Mouse (Mus musculus) stomach, postnatal 0 days (tissue): ENCODE data around the gene Atxn7l1. TPM values are rescaled to one million over a fixed set of nuclear protein-coding genes. Genes with fewer than 3 reads are reported as not detected.

ENCODE experiments used
- ATAC-seq: fragments of 200-750 bp; cut with Nextera tagmentation; 2 replicates; pipeline ENCODE4 v1.8.0; 2017; ENCODE audit not compliant: low FRiP score, low TSS enrichment
- DNase-seq: peaks from one replicate; pipeline ENCODE4 v3.0.0-alpha.2; 2016; ENCODE audit warnings: low spot score
- H3K27ac ChIP-seq: fragments of 300-500 bp; sonication (generic); replicated peaks from 2 replicates; pipeline ENCODE4 v1.5.1; 2014; ENCODE audit warnings: mild to moderate bottlenecking, control low read depth
- H3K27me3 ChIP-seq: fragments of 300-500 bp; sonication (generic); 2 replicates; pipeline ENCODE4 v1.6.1; 2014; ENCODE audit warnings: low read length; ENCODE audit not compliant: control insufficient read depth, insufficient read depth
- H3K36me3 ChIP-seq: fragments of 300-500 bp; sonication (generic); 2 replicates; pipeline ENCODE4 v1.6.1; 2014; ENCODE audit warnings: low read length, mixed read lengths; ENCODE audit not compliant: control insufficient read depth, insufficient read depth
- H3K4me1 ChIP-seq: fragments of 300-500 bp; sonication (generic); replicated peaks from 2 replicates; pipeline ENCODE4 v1.6.1; 2014; ENCODE audit warnings: antibody characterized with exemption; ENCODE audit not compliant: control insufficient read depth, insufficient read depth
- H3K4me2 ChIP-seq: fragments of 300-500 bp; sonication (generic); replicated peaks from 2 replicates; pipeline ENCODE4 v1.6.1; 2014; ENCODE audit warnings: low read depth, mild to moderate bottlenecking, control low read depth, moderate library complexity
- H3K4me3 ChIP-seq: fragments of 300-500 bp; sonication (generic); 2 replicates; pipeline ENCODE4 v1.5.1; 2014; ENCODE audit warnings: low read depth, low read length, control low read depth
- H3K9ac ChIP-seq: fragments of 300-500 bp; sonication (generic); 2 replicates; pipeline ENCODE4 v1.6.1; 2014; ENCODE audit warnings: mild to moderate bottlenecking, low read length, control low read depth, mixed read lengths
- H3K9me3 ChIP-seq: fragments of 300-500 bp; sonication (generic); 2 replicates; pipeline ENCODE4 v1.6.1; 2016; ENCODE audit warnings: low read length; ENCODE audit not compliant: control insufficient read depth
- CTCF ChIP-seq: IDR thresholded peaks from 2 replicates; pipeline ENCODE4 v1.5.1; 2016; ENCODE audit warnings: antibody characterized with exemption, low read depth, mild to moderate bottlenecking, moderate library complexity
- EP300 ChIP-seq: optimal IDR thresholded peaks from 2 replicates; pipeline ENCODE3; 2016; ENCODE audit warnings: antibody characterized with exemption
- WGBS: fragments of 180-500 bp; shearing (Covaris S2); extraction: QIAGEN DNeasy Blood & Tissue Kit; methylation state at CpG from one replicate; pipeline ENCODE4 v1.1.7; 2014; 5-methylcytosine and 5-hydroxymethylcytosine counted together
- polyA plus RNA-seq: library from polyadenylated mRNA; unstranded; fragments of >200 nt; fragmentation: Nextera tagmentation; extraction: Ambion mirVana; gene quantifications from 2 replicates; pipeline ENCODE4 v1.2.1, GENCODE M21; 2015

The Atxn7l1 gene
- polyA plus RNA-seq, 1 experiment from 2014 or later, result 4.7 TPM

- Histone ChIP-seq H3K4me2 (no peak overlapping the region), H3K4me1 (0 out of 2 replicates have a peak, but pooled peaks cover 3% of the 10 kb centered on the region), H3K27me3 (no peaks in the 10 kb centered on the region), H3K9me3 (no peaks in the 10 kb centered on the region), H3K27ac (no peak overlapping the region), H3K4me3 (no peak overlapping the region), H3K9ac (no peak overlapping the region), H3K36me3 (no peaks in the 10 kb centered on the region)
- WGBS, result 58% methylated on average over 9 of the region's 9 CpGs
- ATAC-seq, result 0 out of 2 replicates have a peak, but pooled peaks have one; percentile 28
- TF ChIP-seq EP300 (no peak), CTCF (no peak)
- peak; percentile 25 for DNase-seq
Measured at GRCm38 (mm10) chr12:33285933-33286649, 138.6 kb downstream of the Atxn7l1 start.

GRCm38 (mm10) chr12:33287686-33288085, 140.2 kb downstream of the Atxn7l1 start:
- H3K4me2 ChIP-seq, result no peak overlapping the region
- H3K27me3 ChIP-seq, result no peaks in the 10 kb centered on the region
- WGBS, result 43% methylated on average over 3 of the region's 3 CpGs
- no peaks in the 10 kb centered on the region for H3K9me3 ChIP-seq
- DNase-seq (no peak), ATAC-seq (no peak)
- no peaks in the 10 kb centered on the region for H3K36me3 ChIP-seq
- H3K27ac ChIP-seq, result no peak overlapping the region
- no peak overlapping the region for H3K4me3 ChIP-seq
- H3K9ac ChIP-seq, result no peak overlapping the region
- H3K4me1 ChIP-seq, result 0 out of 2 replicates have a peak, but pooled peaks cover 3% of the 10 kb centered on the region
- no peak for TF ChIP-seq CTCF
- TF ChIP-seq EP300, result no peak

GRCm38 (mm10) chr12:33288746-33289145, 141.3 kb downstream of the Atxn7l1 start:
- no peaks in the 10 kb centered on the region for H3K9me3 ChIP-seq
- 0 out of 2 replicates have a peak, but pooled peaks cover 3% of the 10 kb centered on the region for H3K4me1 ChIP-seq
- TF ChIP-seq CTCF, result no peak
- WGBS, result 49% methylated on average over 2 of the region's 2 CpGs
- H3K4me2 ChIP-seq, result no peak overlapping the region
- no peak overlapping the region for H3K27ac ChIP-seq
- H3K9ac ChIP-seq, result no peak overlapping the region
- ATAC-seq (no peak), DNase-seq (no peak)
- H3K4me3 ChIP-seq, result no peak overlapping the region
- no peaks in the 10 kb centered on the region for H3K36me3 ChIP-seq
- H3K27me3 ChIP-seq, result no peaks in the 10 kb centered on the region

DNA sequence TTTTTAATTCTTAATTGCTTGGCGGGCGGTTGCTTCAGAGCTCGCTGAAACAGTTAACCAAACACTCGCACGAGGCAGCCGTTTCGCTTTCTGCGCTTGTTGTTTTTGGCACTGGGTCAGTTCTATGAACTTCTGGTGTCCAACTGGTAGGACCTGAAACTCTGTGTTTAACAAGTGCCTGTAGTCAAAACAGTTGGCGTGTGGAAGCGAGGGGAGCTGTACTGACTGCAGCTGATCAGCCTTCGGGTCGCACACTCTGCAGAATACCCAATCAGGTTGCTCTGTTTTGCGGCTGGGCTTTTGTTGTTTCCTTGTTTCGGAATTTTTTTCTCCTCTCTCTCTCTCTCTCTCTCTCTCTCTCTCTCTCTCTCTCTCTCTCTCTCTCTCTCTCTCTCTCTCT, 154.6 kb downstream of the Atxn7l1 start:
- TF ChIP-seq CTCF, result peak; percentile 15; the same call in 1 of the 2 replicates
- no peak for TF ChIP-seq EP300
- H3K36me3 ChIP-seq, result no peaks in the 10 kb centered on the region
- H3K4me1 ChIP-seq, result no peaks in the 10 kb centered on the region
- WGBS, result under 1% methylated on average over 14 of the region's 14 CpGs
- peak overlapping the region; percentile 82 for H3K4me2 ChIP-seq
- ATAC-seq (peak; percentile 89), DNase-seq (peak; percentile 78)
- H3K4me3 ChIP-seq, result peak overlapping the region; percentile 56
- H3K27me3 ChIP-seq, result no peaks in the 10 kb centered on the region
- no peak overlapping the region for H3K27ac ChIP-seq
- peak overlapping the region; percentile 65; the same call in 1 of the 2 replicates for H3K9ac ChIP-seq
- no peaks in the 10 kb centered on the region for H3K9me3 ChIP-seq

DNA sequence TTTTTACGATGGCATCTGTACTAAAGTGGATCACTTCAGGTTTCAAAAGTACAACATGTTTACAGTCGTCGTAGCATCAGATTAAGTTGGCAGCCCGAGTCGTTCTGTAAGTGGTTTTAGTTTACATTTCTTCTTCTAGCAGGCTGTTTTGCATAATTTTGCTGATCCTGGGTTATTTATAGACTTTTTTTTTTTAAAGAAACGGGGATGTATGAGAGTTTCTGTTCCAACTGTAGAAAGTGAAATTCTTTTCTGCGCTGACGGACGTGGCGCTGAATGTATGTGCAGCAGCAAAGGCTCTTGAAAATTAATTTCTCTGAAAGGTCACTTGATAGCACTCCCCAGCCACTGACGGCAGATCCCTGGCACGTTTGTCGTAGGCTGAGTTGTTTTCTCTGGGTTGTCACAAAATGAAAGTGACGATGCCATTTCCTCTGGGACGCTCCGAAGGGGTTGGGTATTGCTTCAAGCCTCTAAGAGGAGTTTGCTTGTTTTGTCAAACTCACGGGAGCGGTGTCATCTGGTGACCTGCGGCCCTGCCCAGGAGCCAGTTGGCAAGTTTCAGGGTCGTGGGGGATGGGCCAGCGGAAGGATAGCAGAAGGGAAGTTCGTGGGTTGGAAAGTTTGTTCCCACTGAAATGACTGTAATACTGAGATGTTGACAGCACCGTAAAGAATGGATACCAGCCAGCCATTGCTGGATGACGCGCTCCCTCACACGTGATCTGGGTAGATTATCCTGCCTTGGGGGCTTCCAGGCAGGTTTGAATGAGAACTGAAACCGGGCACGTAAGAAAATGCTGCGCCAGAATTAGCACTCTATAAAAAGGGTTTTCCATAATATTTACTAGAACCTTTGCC, 155.3 kb downstream of the Atxn7l1 start:
- H3K4me1 ChIP-seq, result no peaks in the 10 kb centered on the region
- peak; percentile 41 for DNase-seq

DNA sequence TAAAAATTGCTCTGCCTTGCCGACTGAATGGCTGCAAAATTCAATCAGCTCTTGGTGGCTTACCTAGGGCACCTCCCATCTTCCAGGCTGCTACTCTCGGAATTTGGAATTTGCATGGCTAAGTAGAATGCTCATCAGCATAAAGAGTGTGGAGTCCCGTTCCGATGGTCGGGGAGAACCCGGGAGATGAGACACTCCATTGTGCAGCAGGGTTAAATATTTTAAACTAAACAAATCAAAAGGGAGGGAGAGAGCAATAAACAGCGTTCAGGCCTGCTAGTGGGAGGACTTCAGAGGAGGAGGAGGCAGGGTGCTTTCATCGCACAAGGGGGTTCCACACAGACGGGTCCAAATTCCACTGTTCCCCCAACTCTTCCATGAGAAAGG, 155.9 kb downstream of the Atxn7l1 start:
- Histone ChIP-seq H3K4me2 (peak overlapping the region; percentile 82), H3K9ac (peak overlapping the region; percentile 65; the same call in 1 of the 2 replicates), H3K27ac (peak overlapping the region; percentile 75), H3K27me3 (no peaks in the 10 kb centered on the region), H3K9me3 (no peaks in the 10 kb centered on the region), H3K4me1 (no peaks in the 10 kb centered on the region), H3K36me3 (no peaks in the 10 kb centered on the region), H3K4me3 (peak overlapping the region; percentile 56)
- no peak for TF ChIP-seq CTCF
- ATAC-seq, result no peak; the same call in 1 of the 2 replicates
- DNase-seq, result no peak
- 5% methylated on average over 9 of the region's 9 CpGs for WGBS

More for the DNA sequence above, 155.3 kb downstream of the Atxn7l1 start:
- peak overlapping the region; percentile 82 for H3K4me2 ChIP-seq
- WGBS, result under 1% methylated on average over 29 of the region's 29 CpGs
- H3K9me3 ChIP-seq, result no peaks in the 10 kb centered on the region
- TF ChIP-seq CTCF (no peak), EP300 (no peak)
- peak; percentile 53; the same call in 1 of the 2 replicates for ATAC-seq
- no peaks in the 10 kb centered on the region for H3K36me3 ChIP-seq
- H3K27ac ChIP-seq, result peak overlapping the region; percentile 75
- no peaks in the 10 kb centered on the region for H3K27me3 ChIP-seq
- H3K9ac ChIP-seq, result peak overlapping the region; percentile 65
- peak overlapping the region; percentile 56 for H3K4me3 ChIP-seq
